Mouse (Mus musculus) cortical plate, adult 2 months (tissue): ENCODE results near the gene Mta1.

Experiments used
- CTCF ChIP-seq: fragments of 200-500 bp; IDR thresholded peaks from 2 replicates; pipeline ENCODE4 v1.5.1; 2011; ENCODE audit warnings: mild to moderate bottlenecking, control low read depth, low read length; ENCODE audit not compliant: insufficient read depth; ENCODE audit errors: extremely low read depth
- POLR2A ChIP-seq: fragments of 200-500 bp; IDR thresholded peaks from 2 replicates; pipeline ENCODE4 v1.6.1; 2011; ENCODE audit warnings: mild to moderate bottlenecking, low read length, control low read depth; ENCODE audit not compliant: insufficient read depth; ENCODE audit errors: extremely low read depth

- TF ChIP-seq POLR2A (no peak), CTCF (no peak)
Measured at GRCm38 (mm10) chr12:113148381-113149035, 50.4 kb downstream of the Mta1 start.
